Mouse (Mus musculus): ENCODE measurements around the gene Msh2. TPM values are rescaled to one million over a fixed set of nuclear protein-coding genes. Genes with fewer than 3 reads are reported as not detected.

Gene Msh2
- total and polyA plus RNA-seq, 3 experiments: 40.8 to 42.5 TPM; not detected in 1

Other genes starting within 250 kb of the Msh2 start
- gene Stpg4, start 244.6 kb upstream of the Msh2 start, total RNA-seq (2012; rRNA removed): not detected in 2 replicates
- gene Stpg4, start 244.6 kb upstream of the Msh2 start, polyA plus RNA-seq (2012; ENCODE audit: insufficient read depth in 1 of 2, insufficient read length in 2 of 2, low read depth in 1 of 2, low replicate concordance in 2 of 2, missing spikeins in 1 of 2): not detected
- 208 and 253 TPM in 2 replicates for gene Calm2, start 225.4 kb upstream of the Msh2 start, total RNA-seq (2012; rRNA removed)
- gene Calm2, start 225.4 kb upstream of the Msh2 start, polyA plus RNA-seq (2012; ENCODE audit: insufficient read depth in 1 of 2, insufficient read length in 2 of 2, low read depth in 1 of 2, low replicate concordance in 2 of 2, missing spikeins in 1 of 2): 100 to 1,000 TPM; 126 to 321 TPM
- not detected in 2 replicates for gene Epcam, start 36.4 kb upstream of the Msh2 start, total RNA-seq (2012; rRNA removed)
- gene Epcam, start 36.4 kb upstream of the Msh2 start, polyA plus RNA-seq (2012; ENCODE audit: insufficient read depth in 1 of 2, insufficient read length in 2 of 2, low read depth in 1 of 2, low replicate concordance in 2 of 2, missing spikeins in 1 of 2): not detected
- not detected in 2 replicates for gene Kcnk12, start 125.7 kb downstream of the Msh2 start, total RNA-seq (2012; rRNA removed)
- not detected for gene Kcnk12, start 125.7 kb downstream of the Msh2 start, polyA plus RNA-seq (2012; ENCODE audit: insufficient read depth in 1 of 2, insufficient read length in 2 of 2, low read depth in 1 of 2, low replicate concordance in 2 of 2, missing spikeins in 1 of 2)
- not detected in 2 replicates for gene Rpl36-ps4, start 248.6 kb downstream of the Msh2 start, total RNA-seq (2012; rRNA removed)
- not detected for gene Rpl36-ps4, start 248.6 kb downstream of the Msh2 start, polyA plus RNA-seq (2012; ENCODE audit: insufficient read depth in 1 of 2, insufficient read length in 2 of 2, low read depth in 1 of 2, low replicate concordance in 2 of 2, missing spikeins in 1 of 2)

Measured in MEL (cell line).